In genomic region chr8:87028171-87028570, GRCm38 (mm10) we compare ENCODE assay signal across 34 mouse cellular contexts.
"Had no signal": no experiment of that assay in that cellular context is flagged by ENCODE, and none has a peak within 500 bp of the region (broad histone marks: within the 10 kb centered on the region; RNA-seq: fewer than 3 reads in every experiment).

No protein-coding gene starts in this region.

- H3K27me3 ChIP-seq: heart, embryonic 12.5 days; heart, embryonic 13.5 days; heart, embryonic 15.5 days; hindbrain, embryonic 12.5 days; hindbrain, embryonic 13.5 days; hindbrain, embryonic 15.5 days; intestine, embryonic 15.5 days; kidney, embryonic 15.5 days had no signal

- DNase-seq: heart, postnatal 10 days; heart, postnatal 14 days; heart, postnatal 36 days; heart, postnatal 4 days; kidney, adult 11 months; kidney, adult 18-20 months; kidney, adult 2 months; kidney, adult 8-10 months; kidney, adult 9 months; kidney, postnatal 10 days; kidney, postnatal 14 days; kidney, postnatal 25 days; kidney, postnatal 36 days; kidney, postnatal 4 days; layer of hippocampus, adult 9-11 months; layer of hippocampus, postnatal 36 days had no signal

- H3K9ac ChIP-seq: heart, embryonic 12.5 days; heart, embryonic 13.5 days; heart, embryonic 15.5 days; hindbrain, embryonic 12.5 days; hindbrain, embryonic 13.5 days; hindbrain, embryonic 14.5 days; hindbrain, embryonic 15.5 days; intestine, embryonic 15.5 days; kidney, embryonic 15.5 days had no signal

- H3K36me3 ChIP-seq: heart, embryonic 10.5 days; heart, embryonic 12.5 days; heart, embryonic 13.5 days; heart, embryonic 15.5 days; hindbrain, embryonic 12.5 days; hindbrain, embryonic 13.5 days; hindbrain, embryonic 15.5 days; intestine, embryonic 15.5 days; kidney, embryonic 15.5 days had no signal

- H3K27ac ChIP-seq: heart, embryonic 10.5 days; heart, embryonic 13.5 days; heart, embryonic 15.5 days; hindbrain, embryonic 12.5 days; hindbrain, embryonic 13.5 days; hindbrain, embryonic 14.5 days; hindbrain, embryonic 15.5 days; hindbrain, postnatal 0 days; intestine, embryonic 15.5 days; kidney, embryonic 15.5 days; kidney, postnatal 0 days; layer of hippocampus, adult 2 months had no signal

- H3K4me1 ChIP-seq: heart, embryonic 10.5 days; heart, embryonic 12.5 days; hindbrain, embryonic 12.5 days; hindbrain, embryonic 13.5 days; hindbrain, embryonic 15.5 days; intestine, embryonic 15.5 days; kidney, embryonic 15.5 days had no signal

- H3K4me2 ChIP-seq: heart, embryonic 11.5 days; heart, embryonic 12.5 days; heart, embryonic 13.5 days; heart, embryonic 15.5 days; hindbrain, embryonic 12.5 days; hindbrain, embryonic 13.5 days; hindbrain, embryonic 14.5 days; hindbrain, embryonic 15.5 days; intestine, embryonic 15.5 days; kidney, embryonic 15.5 days had no signal

- ATAC-seq: hindbrain, embryonic 16.5 days; hindbrain, postnatal 0 days; inflammation-experienced regulatory T-cells, adult 6 months; intestine, embryonic 15.5 days; intestine, embryonic 16.5 days; intestine, postnatal 0 days had no signal

- H3K9me3 ChIP-seq: heart, embryonic 10.5 days; heart, embryonic 12.5 days; heart, embryonic 13.5 days; heart, embryonic 15.5 days; hindbrain, embryonic 12.5 days; hindbrain, embryonic 13.5 days; hindbrain, embryonic 15.5 days; intestine, embryonic 15.5 days; kidney, embryonic 15.5 days had no signal

- H3K4me3 ChIP-seq: heart, embryonic 10.5 days; heart, embryonic 12.5 days; heart, embryonic 13.5 days; heart, embryonic 15.5 days; hindbrain, embryonic 12.5 days; hindbrain, embryonic 13.5 days; hindbrain, embryonic 15.5 days; intestine, embryonic 15.5 days; kidney, embryonic 15.5 days; layer of hippocampus, adult 2 months had no signal
